Mouse (Mus musculus): ENCODE measurements at regions not wholly inside any gene's neighbourhood (a gene's known extent, or its start where the extent isn't known, plus 50 kb on each side); places are given as distances from the start of the nearest gene placed in this dataset.

DNA sequence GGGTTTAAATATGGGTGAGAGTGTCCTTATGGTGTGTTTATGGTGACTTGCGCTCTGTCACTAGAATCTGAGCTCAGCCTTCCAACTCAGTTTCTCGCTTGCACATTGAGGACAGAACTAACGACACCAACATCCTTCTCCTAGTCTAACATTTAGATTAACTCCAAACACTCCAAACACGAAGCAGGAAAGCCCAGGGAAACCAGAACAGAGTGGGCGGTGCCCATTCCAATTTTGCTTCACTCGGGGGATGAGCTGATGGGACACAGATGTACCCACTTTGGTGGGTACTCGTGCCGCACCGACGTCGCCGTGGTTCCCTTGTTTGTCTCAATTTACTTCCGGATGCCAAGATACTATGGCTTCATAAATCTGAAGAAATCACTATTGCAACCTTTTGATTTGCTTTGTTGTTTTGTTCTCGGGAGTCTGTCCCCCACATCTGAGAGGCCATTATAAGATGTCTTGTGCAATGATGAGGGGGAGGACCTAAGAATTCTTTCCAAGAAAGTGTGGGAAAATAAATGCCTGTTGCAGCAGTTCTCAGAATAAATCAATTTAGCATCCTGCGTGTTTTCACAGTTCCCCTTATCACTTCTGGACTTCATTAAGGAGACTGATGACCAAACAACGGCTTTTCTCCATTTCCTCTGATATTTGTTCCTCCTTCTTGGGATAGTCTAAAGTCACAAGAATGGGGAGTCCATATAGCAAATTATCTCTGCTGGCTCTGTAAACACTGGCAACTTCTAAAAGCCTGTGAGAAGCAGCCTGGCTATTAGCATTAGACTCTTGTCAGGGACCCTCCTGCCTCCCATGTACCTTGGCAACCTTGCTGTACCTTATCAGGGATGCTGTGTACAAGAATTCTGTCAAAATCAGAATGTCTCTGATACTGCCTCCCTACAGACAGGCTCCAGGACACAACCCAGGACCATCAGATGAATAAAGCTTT, 96.2 kb upstream of the Klf9 start:
- DNase-seq (ENCODE audit: low spot score in 2 of 2): no peak

DNA sequence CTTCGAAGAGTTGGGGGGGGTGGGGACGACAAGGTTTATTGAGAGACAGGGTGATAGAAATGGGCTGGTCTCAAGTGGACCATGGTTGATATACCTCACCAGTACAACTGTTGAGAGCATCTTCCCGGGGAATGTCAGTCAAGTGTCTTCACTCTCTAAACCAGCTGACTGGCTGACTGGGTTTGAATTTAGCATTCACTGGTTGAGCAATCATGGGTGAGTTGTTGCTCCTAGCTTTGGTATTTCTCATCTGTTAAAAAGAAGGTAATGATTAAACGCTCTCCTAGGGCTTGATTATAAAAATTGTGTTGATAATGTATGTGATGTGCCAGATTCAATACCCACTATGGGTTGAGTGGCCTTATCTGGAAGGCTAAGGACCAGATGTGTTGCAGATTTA, 89.6 kb upstream of the Klf9 start:
- no peak for DNase-seq (ENCODE audit: low spot score in 2 of 2)

DNA sequence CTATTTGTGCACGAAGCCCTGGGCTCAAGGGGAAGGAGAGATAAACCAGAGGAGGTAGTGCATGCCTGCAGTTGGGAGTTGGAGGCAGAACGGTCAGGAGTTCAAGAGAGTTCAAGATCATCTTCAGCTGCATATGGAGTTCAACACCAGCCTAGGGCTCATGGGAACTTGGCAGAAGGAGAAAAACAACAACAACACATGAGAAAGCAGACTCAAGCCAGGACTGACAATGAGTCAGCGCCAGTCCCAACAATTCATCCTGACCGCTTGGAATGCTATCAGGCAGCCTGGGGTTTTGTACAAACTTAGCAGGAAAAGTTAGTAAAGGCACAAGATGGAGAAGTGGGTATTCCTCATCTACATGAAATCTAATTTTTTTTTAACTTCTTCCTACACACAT, 86.6 kb upstream of the Klf9 start:
- DNase-seq (ENCODE audit: low spot score in 2 of 2): no peak

DNA sequence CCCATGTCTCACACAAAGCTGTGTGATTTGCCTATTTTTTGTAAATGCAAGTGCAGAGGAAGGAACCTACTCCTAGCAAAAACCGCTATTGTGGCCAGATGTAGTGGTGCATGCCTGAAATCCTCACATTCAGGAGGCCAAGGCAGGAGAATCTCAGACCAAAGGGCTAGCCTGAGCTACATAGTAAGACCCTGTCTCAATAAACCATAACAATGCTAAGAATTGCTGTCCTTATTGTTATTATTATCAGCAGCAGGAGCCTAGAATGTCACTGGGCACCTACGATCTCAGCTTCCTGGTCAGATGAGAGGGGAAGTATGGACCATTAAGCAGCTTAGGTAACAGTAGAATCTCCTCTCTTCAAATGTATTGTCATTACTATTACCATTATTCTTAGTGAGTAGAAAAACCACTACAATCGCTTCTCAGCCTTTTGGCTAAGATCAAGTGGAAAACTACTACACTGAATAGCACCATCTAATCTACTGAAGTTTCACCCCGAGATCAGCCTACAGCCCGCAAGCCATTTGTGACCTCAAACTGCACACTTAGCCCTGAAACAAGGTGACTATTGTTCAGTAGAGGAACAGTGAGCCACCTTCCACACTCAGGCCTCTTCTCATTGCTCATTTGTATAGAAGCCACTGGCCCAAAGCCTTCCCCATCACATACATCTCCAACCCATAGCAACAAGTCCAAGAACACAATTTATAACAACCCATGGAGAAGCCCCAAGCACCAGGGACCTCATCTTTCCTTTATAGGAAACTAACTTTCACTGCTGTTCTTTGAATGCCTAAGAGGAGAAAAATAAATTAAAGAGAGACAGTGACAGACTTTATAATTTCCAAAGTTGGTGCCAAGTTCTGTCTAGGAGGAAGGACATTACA, 84.9 kb upstream of the Klf9 start:
- no peak for DNase-seq (ENCODE audit: low spot score in 2 of 2)

DNA sequence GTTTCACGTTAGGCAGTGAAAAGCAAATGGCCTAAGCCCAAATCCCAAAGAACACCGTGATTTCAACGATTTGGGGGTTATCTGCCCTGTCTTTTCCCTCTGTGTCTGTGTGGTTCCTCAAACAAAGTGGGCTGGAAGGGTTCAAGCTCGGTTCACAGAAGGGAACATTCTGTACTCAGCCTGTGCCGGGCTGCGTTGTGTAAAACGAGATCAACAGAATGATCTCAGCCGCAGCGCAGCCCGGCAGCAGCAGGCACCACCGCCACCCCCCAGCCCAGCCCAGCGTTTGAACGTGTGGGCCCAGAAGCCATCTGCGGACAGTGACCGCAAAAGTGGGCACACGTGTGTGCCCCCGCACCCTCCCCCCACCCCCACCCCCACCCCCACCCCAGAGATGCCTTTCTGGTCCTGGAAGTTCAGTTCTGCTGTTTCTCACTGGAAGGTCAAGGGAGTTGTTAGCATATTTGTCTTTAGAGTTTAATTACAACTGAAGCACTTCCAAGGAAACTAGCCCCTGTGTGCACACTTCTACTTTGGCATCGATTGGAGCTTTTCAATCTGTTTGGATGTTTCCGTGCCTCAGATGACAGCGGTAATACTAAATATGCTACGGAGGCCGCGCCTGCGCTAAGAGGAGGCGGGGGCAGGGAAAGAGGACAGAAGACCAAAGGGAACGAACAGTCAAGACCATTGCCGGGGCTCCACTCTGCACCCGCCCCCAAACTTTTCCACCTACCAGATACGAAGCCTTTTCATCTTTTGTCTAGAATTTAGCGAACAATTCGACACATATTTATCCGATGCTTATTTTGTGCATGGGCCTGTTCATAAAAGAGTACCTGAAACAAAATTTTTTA, 83.9 kb upstream of the Klf9 start:
- peak; percentile 53 to 69 for DNase-seq (ENCODE audit: low spot score in 2 of 2)

DNA sequence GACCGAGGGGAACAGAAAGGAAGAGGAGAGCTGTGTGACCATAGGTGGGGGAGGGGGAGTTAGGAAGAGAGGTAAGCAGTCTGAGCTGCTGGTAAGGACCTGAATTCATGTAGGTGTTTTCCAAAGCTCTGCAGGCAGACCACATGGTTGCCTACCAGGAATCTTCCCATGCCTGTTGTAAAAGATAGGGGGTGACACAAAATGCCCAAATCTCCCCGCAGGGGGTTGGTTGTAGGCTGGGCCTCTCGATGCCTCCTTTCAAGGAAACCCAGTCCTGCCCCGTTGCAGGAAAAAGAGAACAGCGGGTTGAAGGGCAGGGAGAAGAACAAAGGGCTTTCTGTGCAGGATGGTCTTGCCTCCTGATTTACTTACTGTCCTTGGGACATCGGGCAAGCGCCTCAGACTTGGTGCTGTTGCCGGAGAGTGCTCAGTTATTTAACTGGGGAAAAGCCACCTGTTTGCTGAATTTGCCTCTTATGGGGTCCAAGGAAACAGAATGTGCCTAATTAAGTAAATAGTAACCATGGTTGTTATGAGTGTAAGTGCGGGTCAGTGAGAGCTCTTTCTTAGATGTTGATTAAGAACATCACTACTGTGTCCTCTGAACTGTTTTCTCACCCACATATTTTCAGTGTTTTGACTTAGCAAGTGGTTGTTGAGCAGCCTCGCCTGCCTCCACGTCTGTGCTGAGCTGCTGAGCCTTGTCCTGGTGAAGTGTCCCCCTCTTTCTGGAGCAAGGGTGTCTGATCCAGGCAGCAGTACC, 83.1 kb upstream of the Klf9 start:
- peak in 1 of 2 experiments; percentile 20 for DNase-seq (ENCODE audit: low spot score in 2 of 2)

DNA sequence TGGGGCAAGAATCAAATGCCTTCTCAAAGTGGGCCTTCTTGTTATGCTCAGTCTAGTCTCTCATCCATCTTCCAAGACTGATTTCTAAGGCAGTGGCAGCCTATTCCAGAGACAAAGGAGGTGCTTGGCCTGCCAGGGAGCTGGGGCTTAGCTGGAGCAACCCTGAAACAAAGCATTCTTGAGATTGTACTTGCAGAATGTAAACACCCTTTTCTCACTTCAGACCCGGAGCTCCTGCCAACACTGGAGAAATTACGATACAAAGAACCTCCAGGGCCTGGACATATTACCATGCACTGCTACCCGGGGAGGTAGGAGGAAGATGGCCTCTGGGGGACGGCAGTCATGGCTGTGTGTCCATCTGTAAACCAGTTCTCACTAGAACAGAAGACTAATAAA, 82.5 kb upstream of the Klf9 start:
- DNase-seq (ENCODE audit: low spot score in 2 of 2): no peak

DNA sequence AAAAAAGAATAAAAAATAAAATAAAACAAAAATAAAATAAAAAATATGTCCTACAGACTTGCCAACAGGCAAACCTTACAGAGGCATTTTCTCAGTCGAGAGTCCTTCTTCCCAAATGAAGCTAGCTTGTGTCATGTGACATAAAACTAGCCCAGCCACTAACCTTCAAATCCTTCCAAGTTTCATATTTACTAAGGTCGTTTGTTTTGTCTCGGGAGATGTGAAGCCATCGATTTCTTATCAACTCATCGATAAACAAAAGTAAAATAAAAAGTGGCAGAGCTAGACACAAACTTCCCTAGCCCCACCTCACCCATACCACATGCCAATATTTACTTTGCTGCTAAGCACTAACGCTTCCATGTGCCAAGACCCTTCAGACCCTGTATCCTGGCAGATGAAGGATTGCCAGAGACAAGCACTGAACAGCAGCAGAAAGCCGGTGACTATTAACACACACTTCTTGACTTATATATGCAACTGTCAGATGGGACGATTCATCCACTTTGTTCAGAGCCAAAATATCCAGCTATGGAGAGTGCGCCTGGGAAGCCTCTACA, 79.9 kb upstream of the Klf9 start:
- no peak for DNase-seq (ENCODE audit: low spot score in 2 of 2)

DNA sequence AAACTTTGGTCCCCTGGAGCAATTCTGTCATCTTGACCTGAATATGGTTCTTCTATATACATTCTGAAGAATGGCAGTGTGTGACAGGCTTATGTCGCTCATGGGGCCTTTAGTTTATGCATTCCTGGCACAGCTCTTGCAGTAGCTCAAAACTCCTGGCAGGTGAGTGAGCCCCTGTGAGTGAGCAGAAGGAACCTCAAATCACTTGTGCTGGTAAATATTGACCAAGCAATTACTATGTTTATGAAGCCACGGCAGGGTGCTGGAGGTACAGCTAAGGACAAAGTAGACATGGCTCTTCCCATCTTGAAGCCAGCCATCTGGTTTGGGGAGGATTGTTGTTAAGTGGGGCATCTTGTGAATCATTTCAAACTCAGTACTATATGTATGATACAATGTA, 79.1 kb upstream of the Klf9 start:
- DNase-seq (ENCODE audit: low spot score in 2 of 2): no peak

DNA sequence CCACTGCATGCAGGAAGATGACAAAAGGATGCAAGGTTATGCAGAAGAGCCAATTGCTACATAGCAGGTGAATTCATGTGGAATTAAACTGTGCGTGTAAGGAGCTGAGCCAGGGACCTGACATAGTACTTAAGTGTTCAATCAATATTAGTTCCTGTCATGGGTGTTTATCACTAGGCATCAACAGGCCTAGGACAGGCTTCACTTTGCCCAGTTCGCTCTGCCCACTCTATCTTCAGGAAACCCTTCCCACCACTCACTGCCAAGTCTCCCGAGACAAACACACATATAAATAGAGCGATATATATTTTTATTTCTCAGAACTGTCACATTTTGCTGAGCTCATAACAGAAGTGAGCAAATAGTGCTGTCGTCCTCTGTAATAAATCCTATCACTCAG, 78.2 kb upstream of the Klf9 start:
- DNase-seq (ENCODE audit: low spot score in 2 of 2): no peak

DNA sequence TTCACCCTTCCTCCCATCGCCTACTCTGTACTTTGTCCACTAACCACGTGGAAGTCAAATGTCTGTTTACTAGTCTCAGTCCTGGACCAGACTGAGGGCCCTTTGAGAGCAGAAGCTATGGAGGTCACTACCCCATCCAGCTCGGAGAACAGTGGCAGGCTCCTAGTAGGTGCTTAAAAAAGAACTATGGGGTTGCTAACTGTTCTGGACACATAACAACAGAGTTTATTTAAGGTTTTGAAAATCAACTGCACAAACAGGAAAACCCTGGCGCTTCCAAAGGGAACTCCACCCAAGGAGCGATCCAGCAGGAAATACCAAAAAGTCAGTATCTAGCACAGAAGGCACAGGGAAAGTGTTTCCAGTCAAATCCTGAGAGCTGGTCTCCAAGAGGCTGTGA, 75.5 kb upstream of the Klf9 start:
- no peak for DNase-seq (ENCODE audit: low spot score in 2 of 2)

DNA sequence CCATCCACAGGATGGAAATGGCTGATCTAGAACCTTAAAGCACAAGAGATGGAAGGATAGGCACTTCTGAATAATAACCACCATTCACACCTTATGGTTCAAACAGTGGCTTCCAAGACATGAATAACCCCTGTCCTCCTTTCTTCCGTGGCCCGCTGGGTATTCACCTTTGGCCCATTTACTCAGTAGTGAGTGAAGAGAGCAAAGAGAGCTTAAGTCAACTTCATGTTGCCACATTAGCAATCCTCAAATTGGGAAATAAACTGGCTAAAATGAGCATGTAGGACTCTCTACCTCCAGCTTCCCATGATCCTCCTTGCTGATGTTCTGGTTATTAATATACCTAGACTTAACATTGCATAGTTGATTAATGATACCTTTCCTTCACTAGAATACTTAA, 74.3 kb upstream of the Klf9 start:
- no peak for DNase-seq (ENCODE audit: low spot score in 2 of 2)

DNA sequence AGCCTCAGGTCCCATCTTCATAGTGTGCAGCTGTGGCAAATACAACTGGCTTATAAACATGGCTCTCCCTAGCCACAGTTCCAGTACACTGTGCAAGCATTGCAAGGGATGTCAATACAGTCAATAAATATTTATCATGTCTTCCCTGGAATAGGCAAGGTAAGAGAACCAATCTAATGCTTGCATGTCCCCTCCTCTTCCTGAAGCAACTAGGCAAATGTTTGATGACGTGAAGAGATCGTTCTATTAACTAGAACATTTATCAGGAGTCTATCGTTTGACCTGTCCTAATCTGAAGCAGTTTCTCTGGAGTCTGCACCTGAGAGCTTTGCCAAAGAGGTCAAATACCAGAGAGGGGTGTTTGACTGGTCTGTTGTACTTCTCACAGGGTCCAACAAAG, 72.4 kb upstream of the Klf9 start:
- no peak for DNase-seq (ENCODE audit: low spot score in 2 of 2)

DNA sequence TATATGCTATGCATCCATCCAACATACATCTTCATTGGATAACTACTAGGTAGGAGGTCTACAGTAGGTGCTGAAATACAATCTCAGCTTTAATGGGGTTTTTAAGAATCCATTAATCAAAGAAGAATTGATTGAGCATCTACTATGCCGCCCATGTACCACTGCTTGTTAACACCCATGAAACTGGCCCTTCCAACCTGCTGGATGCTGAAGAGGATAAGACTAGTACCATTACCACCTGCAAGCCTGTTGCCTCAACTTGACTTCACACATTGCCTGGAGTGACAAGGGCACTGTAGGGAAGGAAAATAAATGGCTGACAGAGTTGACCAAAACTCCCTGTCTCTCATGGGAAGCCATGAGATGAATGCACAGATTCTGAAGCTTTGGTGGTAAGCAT, 71.4 kb upstream of the Klf9 start:
- DNase-seq (ENCODE audit: low spot score in 2 of 2): no peak

DNA sequence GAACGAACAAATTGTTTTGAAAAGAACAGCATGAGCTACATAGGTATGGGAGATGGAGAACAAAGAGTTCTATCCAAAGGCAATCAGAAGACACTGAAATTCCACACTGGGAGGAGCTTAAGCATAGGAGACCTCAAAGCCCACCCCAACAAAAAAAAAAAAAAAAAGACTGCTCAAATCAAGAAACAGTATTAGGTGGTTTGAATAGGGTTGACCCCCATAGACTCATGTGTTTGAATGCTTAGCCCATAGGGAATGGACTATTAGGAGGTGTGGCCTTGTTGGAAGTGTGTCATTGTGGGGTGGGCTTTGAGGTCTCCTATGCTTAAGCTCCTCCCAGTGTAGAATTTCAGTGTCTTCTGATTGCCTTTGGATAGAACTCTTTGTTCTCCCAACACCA, 70.0 kb upstream of the Klf9 start:
- no peak for DNase-seq (ENCODE audit: low spot score in 2 of 2)

DNA sequence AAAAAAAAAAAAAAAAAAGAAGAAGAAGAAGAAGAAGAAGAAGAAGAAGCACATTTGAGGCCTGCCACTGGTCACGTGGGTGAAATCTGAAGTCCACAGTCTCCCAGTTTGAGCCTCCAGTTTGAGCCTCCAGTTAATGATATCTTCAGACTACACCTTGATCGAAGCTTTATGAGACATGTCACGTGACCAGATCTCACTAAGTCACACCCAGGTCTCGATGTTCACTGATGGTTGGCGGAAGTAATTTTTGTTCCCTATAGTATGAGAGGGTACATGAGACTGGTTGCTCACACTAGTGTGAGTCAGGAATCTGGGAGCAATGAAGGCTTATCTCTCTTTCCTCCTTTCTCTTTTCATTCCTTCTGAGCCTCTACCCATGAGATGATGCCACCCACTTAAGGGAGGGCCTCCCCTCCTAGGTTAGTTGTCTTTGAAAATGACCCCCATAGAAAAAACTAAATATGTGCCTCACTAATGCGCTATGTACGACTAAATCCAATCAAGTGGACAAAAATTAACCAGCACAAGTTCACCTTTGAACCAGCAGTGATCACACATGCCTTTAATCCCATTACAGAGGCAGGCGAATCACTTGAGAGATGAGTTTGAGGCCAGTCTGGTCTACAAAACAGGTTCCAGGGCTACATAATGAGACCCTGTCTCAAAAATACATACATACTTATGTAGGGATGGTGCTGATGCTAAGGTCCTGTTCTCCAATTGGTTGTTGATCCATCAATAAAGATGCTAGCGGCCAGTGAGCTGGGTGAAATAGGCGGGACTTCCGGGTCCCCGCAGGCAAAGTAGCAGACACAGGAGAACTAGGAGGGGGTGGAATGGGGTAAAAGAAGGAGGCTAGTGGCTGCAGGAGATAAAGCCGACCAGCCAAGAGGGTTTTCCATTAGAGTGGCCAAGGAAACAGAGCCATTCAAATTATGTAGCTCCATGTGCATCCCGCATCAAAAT, 66.1 kb upstream of the Klf9 start:
- DNase-seq (ENCODE audit: low spot score in 2 of 2): no peak

DNA sequence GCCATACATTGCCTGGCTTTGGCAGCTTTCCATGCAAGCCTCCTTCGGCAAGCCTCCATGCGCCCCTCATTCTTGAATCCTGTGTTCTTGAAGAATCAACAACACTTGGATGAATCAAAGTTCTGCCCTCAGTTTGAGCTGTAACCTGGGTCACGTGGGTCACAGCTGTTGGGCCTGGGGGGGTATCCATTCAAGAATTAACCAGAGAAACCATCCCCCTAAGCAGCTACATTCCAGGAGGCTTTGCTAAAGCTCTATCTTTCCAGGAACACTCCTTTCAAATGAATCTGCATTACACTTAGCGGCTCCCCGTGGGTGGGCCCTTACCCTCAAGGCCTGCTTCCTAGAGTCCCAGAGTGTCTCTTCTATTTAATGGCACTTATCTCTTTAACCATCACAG, 65.2 kb upstream of the Klf9 start:
- no peak for DNase-seq (ENCODE audit: low spot score in 2 of 2)

DNA sequence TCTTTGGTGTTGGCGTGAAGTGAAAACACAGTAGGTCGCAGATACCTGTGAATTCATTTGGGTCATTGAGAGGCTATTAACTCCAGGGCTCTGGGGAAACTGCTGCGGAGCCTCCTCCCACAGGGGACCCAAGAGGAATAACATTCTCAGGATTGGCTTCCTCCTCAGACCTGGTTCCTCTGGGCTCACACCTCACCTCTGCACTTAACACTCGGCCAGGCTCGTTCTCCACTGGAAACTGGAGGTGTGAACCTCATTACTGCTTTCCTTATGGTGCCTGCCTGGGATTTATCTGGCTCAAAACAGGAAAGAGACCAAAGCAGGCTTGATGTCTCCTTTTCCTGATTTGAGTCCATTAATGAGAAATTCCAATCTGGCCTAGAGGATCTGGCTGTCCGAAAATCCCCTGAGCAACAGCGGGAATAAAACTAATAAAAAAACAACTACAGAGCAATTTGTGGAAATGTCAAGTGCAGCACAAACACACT, 55.8 kb upstream of the Klf9 start:
- no peak for DNase-seq (ENCODE audit: low spot score in 2 of 2)

DNA sequence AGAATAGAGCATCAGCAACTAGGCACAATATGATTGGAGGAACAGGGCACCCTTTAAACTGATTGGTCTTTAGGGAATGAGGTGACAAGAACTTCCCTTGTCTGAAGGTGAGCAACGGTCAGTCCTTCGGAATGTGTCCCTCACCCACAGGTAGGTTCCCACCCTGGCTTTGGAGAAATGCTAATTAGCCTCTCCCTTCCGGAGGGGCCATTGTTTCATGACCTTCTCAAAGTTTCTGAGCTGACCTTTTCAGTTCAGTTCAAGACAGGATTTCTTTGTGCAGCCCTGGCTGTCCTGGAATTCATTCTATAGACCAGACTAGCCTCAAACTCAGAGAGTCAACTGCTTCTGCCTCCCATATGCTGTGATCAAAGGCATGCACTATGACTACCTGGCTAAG, 53.5 kb upstream of the Klf9 start:
- DNase-seq (ENCODE audit: low spot score in 2 of 2): no peak

All from frontal cortex, postnatal 10 days (tissue).